Mouse (Mus musculus): ENCODE measurements around the gene Rab37.

GRCm38 (mm10) chr11:115163568-115164150 is 72.4 kb downstream of the Rab37 start:
- TF ChIP-seq CTCF (IDR thresholded peaks at IDR 0.05; ENCODE audit: borderline replicate concordance, insufficient read depth, low read depth, low read length) (no peak), POLR2A (IDR thresholded peaks at IDR 0.05; ENCODE audit: borderline replicate concordance, insufficient read depth, low read length) (no peak)
